Mouse (Mus musculus): ENCODE results near the gene Gm7694. TPM values are rescaled to one million over a fixed set of nuclear protein-coding genes. Genes with fewer than 3 reads are reported as not detected.
A peak's percentile ranks its signal among the peaks of the same experiment; 100 is the strongest.

Gm7694 gene
- polyA plus RNA-seq, 1 experiment from 2014 or later = 3.8 TPM

DNA sequence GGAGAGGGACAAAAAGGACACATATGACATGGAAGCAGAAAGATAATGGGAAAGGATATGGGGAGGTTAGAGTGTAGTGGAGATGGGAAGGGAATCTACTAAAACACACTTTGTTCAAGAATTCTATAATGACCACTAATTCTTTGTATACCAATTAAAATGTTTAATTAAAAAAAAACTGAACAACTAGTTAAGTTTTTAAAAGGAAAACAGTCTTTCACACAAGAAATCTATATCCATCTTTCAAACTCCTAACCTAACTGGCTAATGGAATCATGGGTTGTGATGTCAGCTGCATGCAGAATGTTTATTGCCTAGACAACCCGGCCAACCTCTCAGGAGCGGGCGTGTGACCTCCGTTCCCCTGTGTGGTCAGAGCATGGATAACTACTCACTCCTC is 2.4 kb upstream of the Gm7694 start, which contains the start of gene Spata46:
TSS of gene Spata46 (plus strand) at position 301 of the 400 bp plus-strand sequence.
- H3K27me3 ChIP-seq (ENCODE audit: insufficient read depth, poor library complexity, severe bottlenecking) = no peaks in the 10 kb centered on the region
- H3K4me3 ChIP-seq = no peak within 1 kb of the TSS
- peaks cover 6% of the 10 kb centered on the region; the same call in 1 of the 2 replicates for H3K4me1 ChIP-seq (replicated peaks)
- H3K36me3 ChIP-seq = no peaks in the 10 kb centered on the region
- no peak for DNase-seq (ENCODE audit: low spot score)
- H3K27ac ChIP-seq = no peak within 1 kb of the TSS
- H3K9me3 ChIP-seq = no peaks in the 10 kb centered on the region
- 94% methylated on average over 4 of the region's 4 CpGs for WGBS

DNA sequence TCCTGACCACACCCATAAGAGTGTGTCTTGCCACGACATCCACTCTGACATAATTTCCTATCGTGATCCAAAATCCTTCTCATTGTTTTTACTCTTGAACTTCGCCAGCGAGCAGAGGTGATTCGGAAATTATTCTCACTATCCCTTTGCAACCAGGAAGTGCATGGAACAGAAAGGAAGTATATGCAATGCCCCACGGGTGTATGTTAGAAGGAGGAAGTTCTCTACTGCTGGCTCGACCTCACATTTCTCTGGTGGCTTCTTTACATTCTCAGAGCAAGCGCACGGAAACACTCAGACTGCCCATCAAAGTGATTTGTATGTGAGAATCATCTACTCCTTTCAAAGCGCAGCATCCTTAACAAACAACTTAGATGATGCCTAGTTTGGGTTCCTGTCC is 1.1 kb downstream of the Gm7694 start:
- Histone ChIP-seq H3K4me3 (no peak overlapping the region), H3K36me3 (no peaks in the 10 kb centered on the region), H3K4me1 (replicated peaks) (peaks cover 15% of the 10 kb centered on the region), H3K9me3 (no peaks in the 10 kb centered on the region), H3K27me3 (ENCODE audit: insufficient read depth, poor library complexity, severe bottlenecking) (no peaks in the 10 kb centered on the region), H3K27ac (no peak overlapping the region)
- no peak for DNase-seq (ENCODE audit: low spot score)
- 92% methylated on average over 10 of the region's 10 CpGs for WGBS

GRCm38 (mm10) chr1:170303103-170303502 is 3.0 kb downstream of the Gm7694 start:
- DNase-seq (ENCODE audit: low spot score) = peak; percentile 56
- H3K4me1 ChIP-seq (replicated peaks) = peaks cover 18% of the 10 kb centered on the region
- 28% methylated on average over 6 of the region's 6 CpGs for WGBS
- H3K9me3 ChIP-seq = no peaks in the 10 kb centered on the region
- H3K4me3 ChIP-seq = no peak overlapping the region
- no peaks in the 10 kb centered on the region for H3K27me3 ChIP-seq (ENCODE audit: insufficient read depth, poor library complexity, severe bottlenecking)
- H3K36me3 ChIP-seq = no peaks in the 10 kb centered on the region
- peak overlapping the region; percentile 29; the same call in 1 of the 2 replicates for H3K27ac ChIP-seq

DNA sequence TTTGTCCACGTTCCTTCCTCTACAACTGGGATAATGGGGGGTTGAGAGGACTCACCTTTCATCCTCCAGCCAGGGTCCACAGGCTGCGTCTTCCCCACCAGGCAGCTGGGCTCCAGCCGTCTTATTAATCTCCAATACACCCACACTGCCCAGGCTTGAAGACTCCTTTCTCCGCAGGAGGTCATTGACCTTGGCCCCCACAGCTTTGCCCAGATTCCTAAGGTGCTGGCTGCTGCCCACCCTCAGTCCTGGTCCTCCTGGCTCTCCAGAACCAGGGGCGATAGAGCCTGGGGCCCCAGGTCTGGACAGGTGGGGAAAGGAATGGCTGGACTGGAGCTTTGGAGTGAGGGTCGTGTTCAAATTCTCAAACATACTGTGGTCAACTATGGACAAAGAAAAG is 3.7 kb downstream of the Gm7694 start:
- peak overlapping the region; percentile 40; the same call in 1 of the 2 replicates for H3K27ac ChIP-seq
- no peaks in the 10 kb centered on the region for H3K36me3 ChIP-seq
- no peak for DNase-seq (ENCODE audit: low spot score)
- no peaks in the 10 kb centered on the region for H3K27me3 ChIP-seq (ENCODE audit: insufficient read depth, poor library complexity, severe bottlenecking)
- peaks cover 18% of the 10 kb centered on the region for H3K4me1 ChIP-seq (replicated peaks)
- 59% methylated on average over 6 of the region's 6 CpGs for WGBS
- H3K4me3 ChIP-seq = no peak overlapping the region
- no peaks in the 10 kb centered on the region for H3K9me3 ChIP-seq

DNA sequence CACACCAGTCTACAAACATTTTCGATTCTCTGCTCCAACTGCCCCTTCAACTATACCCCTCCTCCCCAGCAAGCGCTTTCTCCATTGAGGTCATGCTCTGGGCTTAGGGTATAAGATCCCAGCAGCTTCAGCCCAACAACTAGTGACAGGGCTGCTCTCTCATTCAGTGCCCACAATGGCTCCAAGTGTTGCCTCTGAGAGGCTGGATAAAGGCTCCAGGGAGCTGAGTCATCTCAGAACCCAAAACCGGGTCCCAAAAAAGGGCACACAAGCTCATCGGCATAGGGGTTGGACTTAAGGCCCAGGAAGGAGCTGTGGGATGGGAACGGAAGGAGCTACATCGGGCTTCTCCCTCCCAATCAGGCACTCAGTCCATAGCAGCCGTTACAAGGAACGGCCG is 4.4 kb downstream of the Gm7694 start:
- peaks cover 18% of the 10 kb centered on the region for H3K4me1 ChIP-seq (replicated peaks)
- no peaks in the 10 kb centered on the region for H3K36me3 ChIP-seq
- no peak overlapping the region for H3K27ac ChIP-seq
- no peaks in the 10 kb centered on the region for H3K27me3 ChIP-seq (ENCODE audit: insufficient read depth, poor library complexity, severe bottlenecking)
- H3K9me3 ChIP-seq = no peaks in the 10 kb centered on the region
- no peak overlapping the region for H3K4me3 ChIP-seq
- WGBS = 93% methylated on average over 9 of the region's 9 CpGs
- no peak for DNase-seq (ENCODE audit: low spot score)

GRCm38 (mm10) chr1:170299496-170299895 is 6.6 kb downstream of the Gm7694 start:
- WGBS = 74% methylated on average over 4 of the region's 4 CpGs
- Histone ChIP-seq H3K36me3 (no peaks in the 10 kb centered on the region), H3K27me3 (ENCODE audit: insufficient read depth, poor library complexity, severe bottlenecking) (no peaks in the 10 kb centered on the region), H3K4me1 (replicated peaks) (peaks cover 25% of the 10 kb centered on the region), H3K4me3 (no peak overlapping the region), H3K9me3 (no peaks in the 10 kb centered on the region), H3K27ac (no peak overlapping the region)
- no peak for DNase-seq (ENCODE audit: low spot score)

- 76% methylated on average over 15 of the region's 15 CpGs for WGBS
- H3K27ac ChIP-seq = peak overlapping the region; percentile 50
Observed at GRCm38 (mm10) chr1:170294786-170295570, 11.2 kb downstream of the Gm7694 start.

GRCm38 (mm10) chr1:170293257-170293656 is 12.9 kb downstream of the Gm7694 start:
- Histone ChIP-seq H3K27me3 (ENCODE audit: insufficient read depth, poor library complexity, severe bottlenecking) (no peaks in the 10 kb centered on the region), H3K4me3 (no peak overlapping the region), H3K4me1 (replicated peaks) (peaks cover 7% of the 10 kb centered on the region; the same call in 1 of the 2 replicates), H3K27ac (no peak overlapping the region), H3K9me3 (no peaks in the 10 kb centered on the region), H3K36me3 (no peaks in the 10 kb centered on the region)
- WGBS = 85% methylated on average over 5 of the region's 5 CpGs
- no peak for DNase-seq (ENCODE audit: low spot score)

More at GRCm38 (mm10) chr1:170294786-170295570, 11.2 kb downstream of the Gm7694 start:
- DNase-seq (ENCODE audit: low spot score) = no peak
- Histone ChIP-seq H3K36me3 (no peaks in the 10 kb centered on the region), H3K4me1 (replicated peaks) (peaks cover 10% of the 10 kb centered on the region; the same call in 1 of the 2 replicates), H3K9me3 (no peaks in the 10 kb centered on the region), H3K27me3 (ENCODE audit: insufficient read depth, poor library complexity, severe bottlenecking) (no peaks in the 10 kb centered on the region), H3K4me3 (no peak overlapping the region)

- Histone ChIP-seq H3K4me1 (replicated peaks) (peaks cover 7% of the 10 kb centered on the region; the same call in 1 of the 2 replicates), H3K4me3 (no peak overlapping the region), H3K36me3 (no peaks in the 10 kb centered on the region), H3K9me3 (no peaks in the 10 kb centered on the region), H3K27me3 (ENCODE audit: insufficient read depth, poor library complexity, severe bottlenecking) (no peaks in the 10 kb centered on the region), H3K27ac (no peak overlapping the region)
- DNase-seq (ENCODE audit: low spot score) = peak; percentile 39
- WGBS = 44% methylated on average over 9 of the region's 9 CpGs
Observed at GRCm38 (mm10) chr1:170292239-170292951, 13.7 kb downstream of the Gm7694 start.

DNA sequence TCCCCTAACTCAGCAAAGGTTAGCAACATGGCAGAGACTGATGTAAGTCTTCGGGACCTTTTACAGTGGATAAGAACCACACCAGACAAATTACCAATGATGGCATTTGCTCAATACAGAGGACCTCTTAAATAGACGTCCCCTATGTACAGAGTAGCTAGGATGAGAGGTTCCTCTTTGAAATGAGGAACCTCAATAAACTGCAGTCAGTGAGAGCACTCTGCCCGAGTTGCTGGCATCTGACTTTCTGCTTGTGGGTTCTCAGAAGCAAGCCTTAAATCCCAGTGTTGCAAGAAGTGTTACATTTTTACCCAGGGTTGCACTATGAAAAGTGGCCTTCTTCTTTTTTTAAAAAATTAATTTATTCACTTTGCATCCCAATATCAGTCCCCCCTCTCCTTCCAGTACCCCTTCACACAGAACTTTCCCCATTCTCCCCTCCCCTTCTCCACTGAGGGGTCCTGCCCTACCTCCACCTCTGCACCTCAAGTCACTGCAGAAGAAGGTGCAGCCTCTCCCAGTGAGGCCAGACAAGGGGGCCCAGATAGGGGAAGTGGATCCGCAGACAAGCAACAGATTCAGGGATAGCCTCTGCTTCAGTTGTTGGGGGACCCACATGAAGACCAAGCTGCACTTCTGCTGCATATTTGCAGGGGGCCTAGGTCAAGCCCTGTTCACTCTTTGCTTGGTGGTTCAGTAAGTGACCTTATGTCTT is 23.6 kb downstream of the Gm7694 start:
- 84% methylated on average over 4 of the region's 4 CpGs for WGBS
- Histone ChIP-seq H3K4me3 (no peak overlapping the region), H3K27ac (no peak overlapping the region), H3K9me3 (no peaks in the 10 kb centered on the region), H3K4me1 (replicated peaks) (no peaks in the 10 kb centered on the region), H3K36me3 (no peaks in the 10 kb centered on the region), H3K27me3 (ENCODE audit: insufficient read depth, poor library complexity, severe bottlenecking) (no peaks in the 10 kb centered on the region)
- no peak for DNase-seq (ENCODE audit: low spot score)

DNA sequence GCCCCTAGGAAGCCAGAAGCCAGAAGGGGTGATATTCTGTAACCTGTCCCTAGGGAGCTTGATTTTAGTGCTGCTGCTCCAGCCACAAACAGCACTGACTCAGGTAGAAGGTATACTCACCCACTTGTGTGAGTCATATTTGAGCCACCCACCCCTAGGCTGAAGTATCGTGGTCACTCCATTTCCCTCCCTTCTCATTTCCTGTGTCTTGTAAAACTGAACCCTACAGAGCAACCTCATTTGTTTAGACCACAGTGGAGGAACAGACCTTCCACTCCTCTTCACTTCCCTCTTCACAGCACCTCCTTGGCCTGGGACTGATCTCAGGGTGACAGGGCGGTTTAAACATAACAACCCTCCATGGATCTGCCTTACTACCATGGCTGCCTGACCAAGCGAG is 29.1 kb downstream of the Gm7694 start, which contains the start of gene Sh2d1b1:
TSS of gene Sh2d1b1 (plus strand) at position 305 of the 400 bp plus-strand sequence.
- WGBS = 88% methylated on average over 3 of the region's 3 CpGs
- H3K4me1 ChIP-seq (replicated peaks) = no peaks in the 10 kb centered on the region
- H3K9me3 ChIP-seq = peaks cover 4% of the 10 kb centered on the region; the same call in 1 of the 2 replicates
- no peaks in the 10 kb centered on the region for H3K27me3 ChIP-seq (ENCODE audit: insufficient read depth, poor library complexity, severe bottlenecking)
- DNase-seq (ENCODE audit: low spot score) = no peak
- H3K4me3 ChIP-seq = no peak within 1 kb of the TSS
- no peak within 1 kb of the TSS for H3K27ac ChIP-seq
- H3K36me3 ChIP-seq = no peaks in the 10 kb centered on the region

DNA sequence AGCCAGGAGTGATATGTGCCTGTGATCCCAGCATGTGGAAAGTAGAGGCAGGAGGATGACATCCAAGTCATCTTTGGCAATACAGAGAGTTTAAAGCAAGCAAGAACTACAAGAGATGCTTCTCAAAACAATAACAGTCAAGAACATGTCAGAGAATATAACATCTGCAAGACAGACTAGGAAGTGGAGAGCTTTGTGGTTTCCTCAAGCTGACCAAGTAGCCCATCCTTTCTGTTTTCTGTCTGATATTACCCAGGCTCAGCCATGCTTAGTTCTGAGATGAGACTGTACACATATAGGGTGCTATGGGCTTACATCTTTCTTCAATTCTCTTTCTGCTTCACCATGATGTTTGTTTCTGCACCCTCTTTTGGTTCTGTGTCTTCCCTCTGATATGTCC is 32.9 kb downstream of the Gm7694 start:
- no peak for DNase-seq (ENCODE audit: low spot score)
- H3K27ac ChIP-seq = no peak overlapping the region
- no peaks in the 10 kb centered on the region for H3K36me3 ChIP-seq
- H3K9me3 ChIP-seq = peaks cover 4% of the 10 kb centered on the region; the same call in 1 of the 2 replicates
- no peaks in the 10 kb centered on the region for H3K4me1 ChIP-seq (replicated peaks)
- H3K27me3 ChIP-seq (ENCODE audit: insufficient read depth, poor library complexity, severe bottlenecking) = no peaks in the 10 kb centered on the region
- H3K4me3 ChIP-seq = no peak overlapping the region
